Mouse (Mus musculus): ENCODE measurements around the gene Pomt1. TPM values are rescaled to one million over a fixed set of nuclear protein-coding genes. Genes with fewer than 3 reads are reported as not detected.

Pomt1 gene
- polyA plus RNA-seq (2016; fragmentation: Nextera tagmentation; extraction: Ambion mirVana) = 27.1 and 27.2 TPM in 2 replicates

DNA sequence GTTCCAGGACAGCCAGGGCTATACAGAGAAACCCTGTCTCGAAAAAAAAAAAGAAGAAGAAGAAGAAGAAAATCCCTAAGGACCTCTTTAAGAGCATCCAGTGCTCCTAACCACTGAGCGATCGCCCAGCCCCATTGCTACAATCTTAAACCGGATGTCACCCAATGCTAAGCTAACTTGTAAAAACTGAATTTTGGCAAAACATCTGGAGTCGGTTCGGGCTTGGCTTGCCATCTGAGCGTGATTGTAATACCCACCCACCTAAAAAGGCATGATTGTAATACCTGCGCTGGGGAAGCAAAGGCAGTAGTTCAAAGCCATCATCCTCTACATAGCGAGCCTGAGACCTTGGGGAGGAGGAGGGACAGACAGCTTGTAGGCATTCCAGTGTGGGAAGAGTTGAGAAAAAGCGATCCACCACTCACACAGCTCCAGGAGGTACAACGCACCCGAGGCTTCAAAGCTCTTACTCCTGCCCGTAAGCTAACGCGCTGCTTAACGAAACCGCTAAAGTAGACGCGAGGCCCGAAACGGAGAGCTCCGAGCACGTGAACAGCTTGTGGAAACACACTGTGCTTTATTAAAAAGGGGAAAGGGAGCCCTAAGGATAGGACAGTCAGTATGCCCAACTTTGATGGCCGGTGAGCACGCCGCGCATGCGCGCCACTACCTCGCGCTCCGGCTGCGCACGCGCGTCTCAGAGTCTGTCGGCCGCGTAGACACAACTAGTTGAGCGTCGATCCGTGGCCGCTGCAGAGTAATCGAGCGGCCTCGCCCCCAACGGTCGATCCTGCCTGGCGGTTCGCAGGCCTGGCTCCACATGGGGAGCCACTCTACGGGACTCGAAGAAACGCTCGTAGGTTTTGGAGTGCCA, at the start of gene Pomt1:
TSS of gene Pomt1 (plus strand) at position 705 of the 874 bp plus-strand sequence.
- peaks cover 55% of the 10 kb centered on the region for H3K36me3 ChIP-seq
- no peaks in the 10 kb centered on the region for H3K9me3 ChIP-seq
- DNase-seq (ENCODE audit: low spot score) = peak; percentile 92
- WGBS = 1% methylated on average over 54 of the region's 54 CpGs
- H3K4me3 ChIP-seq = peak within 1 kb of the TSS; percentile 63
- no peaks in the 10 kb centered on the region for H3K27me3 ChIP-seq (ENCODE audit: insufficient read depth, poor library complexity, severe bottlenecking)
- H3K27ac ChIP-seq = peak within 1 kb of the TSS; percentile 92
- peaks cover 25% of the 10 kb centered on the region for H3K4me1 ChIP-seq (replicated peaks)

- Histone ChIP-seq H3K36me3 (peaks cover 97% of the 10 kb centered on the region), H3K4me1 (replicated peaks) (peaks cover 14% of the 10 kb centered on the region), H3K27ac (no peak overlapping the region), H3K4me3 (no peak overlapping the region), H3K9me3 (no peaks in the 10 kb centered on the region), H3K27me3 (ENCODE audit: insufficient read depth, poor library complexity, severe bottlenecking) (no peaks in the 10 kb centered on the region)
- 92% methylated on average over 13 of the region's 13 CpGs for WGBS
- no peak for DNase-seq (ENCODE audit: low spot score)
Observed at GRCm38 (mm10) chr2:32187019-32187551, 49.3 kb upstream of the Pomt1 start.

GRCm38 (mm10) chr2:32187649-32188048, 48.7 kb upstream of the Pomt1 start:
- Histone ChIP-seq H3K27me3 (ENCODE audit: insufficient read depth, poor library complexity, severe bottlenecking) (no peaks in the 10 kb centered on the region), H3K36me3 (peaks cover 97% of the 10 kb centered on the region), H3K4me3 (no peak overlapping the region), H3K4me1 (replicated peaks) (peaks cover 8% of the 10 kb centered on the region), H3K27ac (no peak overlapping the region), H3K9me3 (no peaks in the 10 kb centered on the region)
- 93% methylated on average over 7 of the region's 7 CpGs for WGBS
- no peak for DNase-seq (ENCODE audit: low spot score)

- WGBS = 90% methylated on average over 5 of the region's 5 CpGs
- H3K36me3 ChIP-seq = peaks cover 97% of the 10 kb centered on the region
Observed at GRCm38 (mm10) chr2:32189060-32189681, 47.2 kb upstream of the Pomt1 start.

GRCm38 (mm10) chr2:32190620-32191019, 45.8 kb upstream of the Pomt1 start:
- H3K36me3 ChIP-seq = peaks cover 97% of the 10 kb centered on the region

More at GRCm38 (mm10) chr2:32189060-32189681, 47.2 kb upstream of the Pomt1 start:
- no peaks in the 10 kb centered on the region for H3K27me3 ChIP-seq (ENCODE audit: insufficient read depth, poor library complexity, severe bottlenecking)
- no peak overlapping the region for H3K4me3 ChIP-seq
- H3K4me1 ChIP-seq (replicated peaks) = 0 out of 2 replicates have a peak, but pooled peaks cover 2% of the 10 kb centered on the region
- no peak overlapping the region for H3K27ac ChIP-seq
- H3K9me3 ChIP-seq = no peaks in the 10 kb centered on the region
- no peak for DNase-seq (ENCODE audit: low spot score)

GRCm38 (mm10) chr2:32191872-32192507, 44.4 kb upstream of the Pomt1 start:
- H3K36me3 ChIP-seq = peaks cover 97% of the 10 kb centered on the region
- H3K4me1 ChIP-seq (replicated peaks) = no peaks in the 10 kb centered on the region
- peak; percentile 33 for DNase-seq (ENCODE audit: low spot score)
- WGBS = 89% methylated on average over 17 of the region's 18 CpGs
- H3K27ac ChIP-seq = no peak overlapping the region
- no peaks in the 10 kb centered on the region for H3K9me3 ChIP-seq
- no peak overlapping the region for H3K4me3 ChIP-seq
- H3K27me3 ChIP-seq (ENCODE audit: insufficient read depth, poor library complexity, severe bottlenecking) = no peaks in the 10 kb centered on the region

More at GRCm38 (mm10) chr2:32190620-32191019, 45.8 kb upstream of the Pomt1 start:
- no peaks in the 10 kb centered on the region for H3K9me3 ChIP-seq
- no peak overlapping the region for H3K27ac ChIP-seq
- 83% methylated on average over 1 of the region's 1 CpGs for WGBS
- H3K4me3 ChIP-seq = no peak overlapping the region
- DNase-seq (ENCODE audit: low spot score) = no peak
- no peaks in the 10 kb centered on the region for H3K27me3 ChIP-seq (ENCODE audit: insufficient read depth, poor library complexity, severe bottlenecking)
- no peaks in the 10 kb centered on the region for H3K4me1 ChIP-seq (replicated peaks)

DNA sequence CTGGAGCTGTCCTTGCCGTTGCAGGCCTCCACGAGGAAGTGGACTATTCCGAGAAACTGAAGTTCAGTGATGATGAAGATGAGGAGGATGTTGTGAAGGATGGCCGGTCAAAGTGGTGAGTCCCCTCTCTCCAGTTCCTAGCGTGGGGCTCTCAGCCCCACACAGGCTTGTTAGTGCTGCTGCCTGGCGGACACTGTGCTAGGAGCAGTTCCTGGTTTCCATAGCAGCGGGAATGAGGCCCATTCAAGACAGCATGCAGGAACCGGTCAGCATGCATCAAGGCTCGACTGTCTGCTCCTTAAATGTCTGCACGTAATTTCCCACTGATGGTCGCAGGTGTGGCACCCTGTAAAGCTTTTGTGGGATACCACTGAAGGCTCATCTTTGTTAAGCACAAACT, 37.4 kb upstream of the Pomt1 start:
- peaks cover 100% of the 10 kb centered on the region for H3K36me3 ChIP-seq
- H3K9me3 ChIP-seq = no peaks in the 10 kb centered on the region
- no peak for DNase-seq (ENCODE audit: low spot score)
- H3K4me3 ChIP-seq = no peak overlapping the region
- no peak overlapping the region for H3K27ac ChIP-seq
- H3K27me3 ChIP-seq (ENCODE audit: insufficient read depth, poor library complexity, severe bottlenecking) = no peaks in the 10 kb centered on the region
- H3K4me1 ChIP-seq (replicated peaks) = no peaks in the 10 kb centered on the region
- 79% methylated on average over 11 of the region's 11 CpGs for WGBS

DNA sequence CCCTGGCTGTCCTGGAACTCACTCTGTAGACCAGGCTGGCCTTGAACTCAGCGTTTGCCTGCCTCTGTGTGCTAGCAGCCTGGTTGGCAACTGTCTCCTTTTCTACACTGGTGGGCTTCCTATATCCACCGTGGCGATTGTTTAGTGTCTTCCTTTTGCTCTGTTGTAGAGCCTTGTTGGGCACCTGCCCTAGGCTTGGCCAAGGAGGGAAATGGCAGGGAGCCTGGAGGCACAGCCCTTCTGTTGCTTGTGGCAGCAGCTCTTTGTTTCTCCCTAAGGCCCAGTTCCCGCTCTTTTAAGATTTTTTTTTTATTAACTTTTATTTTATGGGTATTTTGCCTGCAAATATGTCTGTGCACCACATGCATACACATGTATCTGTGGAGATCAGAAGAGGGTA, 36.4 kb upstream of the Pomt1 start:
- DNase-seq (ENCODE audit: low spot score) = no peak
- no peaks in the 10 kb centered on the region for H3K9me3 ChIP-seq
- H3K4me3 ChIP-seq = no peak overlapping the region
- no peaks in the 10 kb centered on the region for H3K4me1 ChIP-seq (replicated peaks)
- H3K36me3 ChIP-seq = peaks cover 100% of the 10 kb centered on the region
- 92% methylated on average over 4 of the region's 4 CpGs for WGBS
- H3K27ac ChIP-seq = no peak overlapping the region
- no peaks in the 10 kb centered on the region for H3K27me3 ChIP-seq (ENCODE audit: insufficient read depth, poor library complexity, severe bottlenecking)

GRCm38 (mm10) chr2:32200712-32201111, 35.7 kb upstream of the Pomt1 start:
- H3K4me3 ChIP-seq = no peak overlapping the region
- no peaks in the 10 kb centered on the region for H3K27me3 ChIP-seq (ENCODE audit: insufficient read depth, poor library complexity, severe bottlenecking)
- no peak overlapping the region for H3K27ac ChIP-seq
- H3K36me3 ChIP-seq = peaks cover 100% of the 10 kb centered on the region
- DNase-seq (ENCODE audit: low spot score) = no peak
- WGBS = 93% methylated on average over 11 of the region's 11 CpGs
- no peaks in the 10 kb centered on the region for H3K4me1 ChIP-seq (replicated peaks)
- H3K9me3 ChIP-seq = no peaks in the 10 kb centered on the region

- Histone ChIP-seq H3K36me3 (peaks cover 100% of the 10 kb centered on the region), H3K9me3 (no peaks in the 10 kb centered on the region), H3K4me1 (replicated peaks) (no peaks in the 10 kb centered on the region), H3K27ac (no peak overlapping the region), H3K27me3 (ENCODE audit: insufficient read depth, poor library complexity, severe bottlenecking) (no peaks in the 10 kb centered on the region), H3K4me3 (no peak overlapping the region)
- 91% methylated on average over 7 of the region's 7 CpGs for WGBS
- no peak for DNase-seq (ENCODE audit: low spot score)
Observed at GRCm38 (mm10) chr2:32201527-32201926, 34.9 kb upstream of the Pomt1 start.

GRCm38 (mm10) chr2:32203853-32204252, 32.5 kb upstream of the Pomt1 start:
- H3K27me3 ChIP-seq (ENCODE audit: insufficient read depth, poor library complexity, severe bottlenecking) = no peaks in the 10 kb centered on the region
- DNase-seq (ENCODE audit: low spot score) = no peak
- peaks cover 100% of the 10 kb centered on the region for H3K36me3 ChIP-seq
- no peaks in the 10 kb centered on the region for H3K9me3 ChIP-seq
- no peaks in the 10 kb centered on the region for H3K4me1 ChIP-seq (replicated peaks)
- WGBS = 97% methylated on average over 13 of the region's 13 CpGs
- no peak overlapping the region for H3K4me3 ChIP-seq
- H3K27ac ChIP-seq = no peak overlapping the region

DNA sequence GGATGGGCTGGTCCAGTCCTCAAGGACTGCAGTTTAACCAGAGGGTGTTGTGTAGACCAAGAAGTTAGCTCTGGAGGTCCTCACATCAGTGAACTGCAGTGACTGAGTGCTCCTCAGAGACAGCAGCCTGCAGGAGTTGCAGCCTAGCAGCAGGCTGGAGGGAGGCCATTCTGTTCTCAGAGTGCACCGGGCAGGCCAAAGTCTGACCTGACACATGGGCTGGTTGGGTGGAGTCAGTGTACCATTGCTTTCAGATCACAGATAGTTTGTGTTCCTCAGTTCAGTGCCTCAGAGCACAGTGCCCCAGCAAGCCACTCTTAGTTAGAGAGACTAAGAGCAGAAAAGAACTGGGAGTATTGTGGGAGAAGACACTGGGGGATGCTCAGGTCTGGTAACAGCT, 28.7 kb upstream of the Pomt1 start:
- H3K27me3 ChIP-seq (ENCODE audit: insufficient read depth, poor library complexity, severe bottlenecking) = no peaks in the 10 kb centered on the region
- no peak overlapping the region for H3K4me3 ChIP-seq
- DNase-seq (ENCODE audit: low spot score) = no peak
- H3K36me3 ChIP-seq = peaks cover 100% of the 10 kb centered on the region
- H3K27ac ChIP-seq = no peak overlapping the region
- 95% methylated on average over 1 of the region's 1 CpGs for WGBS
- H3K9me3 ChIP-seq = no peaks in the 10 kb centered on the region
- H3K4me1 ChIP-seq (replicated peaks) = no peaks in the 10 kb centered on the region

Measured in hindbrain, embryonic 10.5 days (tissue).